Mouse (Mus musculus) right cerebral cortex, postnatal 10 days (tissue): ENCODE results near the gene Odf3l2.

Experiments used
- DNase-seq, 2 experiments: peaks; one replicate each; pipeline ENCODE4 v3.0.0; 2021; ENCODE audit warnings: low spot score in 2 of 2

Odf3l2 gene

GRCm38 (mm10) chr10:79631432-79631831, 14.1 kb downstream of the Odf3l2 start:
- peak; percentile 64 to 82 for DNase-seq

- DNase-seq: no peak
Observed at GRCm38 (mm10) chr10:79628377-79628776, 17.2 kb downstream of the Odf3l2 start.

GRCm38 (mm10) chr10:79626156-79626555, 19.4 kb downstream of the Odf3l2 start:
- DNase-seq: no peak

GRCm38 (mm10) chr10:79625398-79625797, 20.1 kb downstream of the Odf3l2 start:
- DNase-seq: no peak

GRCm38 (mm10) chr10:79623950-79624349, 21.6 kb downstream of the Odf3l2 start:
- no peak for DNase-seq

GRCm38 (mm10) chr10:79616376-79616775, 29.2 kb downstream of the Odf3l2 start:
- DNase-seq: no peak

- peak; percentile 64 to 74 for DNase-seq
Observed at GRCm38 (mm10) chr10:79615860-79616259, 29.7 kb downstream of the Odf3l2 start.

GRCm38 (mm10) chr10:79614305-79614643, 31.3 kb downstream of the Odf3l2 start:
- DNase-seq: no peak

- peak; percentile 84 to 86 for DNase-seq
Observed at GRCm38 (mm10) chr10:79613578-79614304, 31.8 kb downstream of the Odf3l2 start, which contains the start of gene C2cd4c. C2cd4c (minus strand) TSS chr10:79614025.

GRCm38 (mm10) chr10:79612192-79613135, 33.1 kb downstream of the Odf3l2 start:
- DNase-seq: peak in 1 of 2 experiments; percentile 47

GRCm38 (mm10) chr10:79611296-79611695, 34.2 kb downstream of the Odf3l2 start:
- DNase-seq: peak in 1 of 2 experiments; percentile 40

- no peak for DNase-seq
Observed at GRCm38 (mm10) chr10:79609276-79609675, 36.3 kb downstream of the Odf3l2 start.

GRCm38 (mm10) chr10:79607892-79608291, 37.6 kb downstream of the Odf3l2 start:
- no peak for DNase-seq

GRCm38 (mm10) chr10:79606537-79606936, 39.0 kb downstream of the Odf3l2 start:
- peak; percentile 64 to 71 for DNase-seq

- DNase-seq: no peak
Observed at GRCm38 (mm10) chr10:79597936-79598230, 47.7 kb downstream of the Odf3l2 start.

GRCm38 (mm10) chr10:79597051-79597935, 48.2 kb downstream of the Odf3l2 start:
- DNase-seq: peak; percentile 89 to 90

- DNase-seq: no peak
Observed at GRCm38 (mm10) chr10:79595590-79595929, 50.0 kb downstream of the Odf3l2 start.

GRCm38 (mm10) chr10:79594872-79595589, 50.5 kb downstream of the Odf3l2 start:
- DNase-seq: peak; percentile 79 to 80

GRCm38 (mm10) chr10:79594111-79594510, 51.4 kb downstream of the Odf3l2 start:
- DNase-seq: no peak

- DNase-seq: no peak
Observed at GRCm38 (mm10) chr10:79590702-79591101, 54.8 kb downstream of the Odf3l2 start.
